In the genomic region with DNA sequence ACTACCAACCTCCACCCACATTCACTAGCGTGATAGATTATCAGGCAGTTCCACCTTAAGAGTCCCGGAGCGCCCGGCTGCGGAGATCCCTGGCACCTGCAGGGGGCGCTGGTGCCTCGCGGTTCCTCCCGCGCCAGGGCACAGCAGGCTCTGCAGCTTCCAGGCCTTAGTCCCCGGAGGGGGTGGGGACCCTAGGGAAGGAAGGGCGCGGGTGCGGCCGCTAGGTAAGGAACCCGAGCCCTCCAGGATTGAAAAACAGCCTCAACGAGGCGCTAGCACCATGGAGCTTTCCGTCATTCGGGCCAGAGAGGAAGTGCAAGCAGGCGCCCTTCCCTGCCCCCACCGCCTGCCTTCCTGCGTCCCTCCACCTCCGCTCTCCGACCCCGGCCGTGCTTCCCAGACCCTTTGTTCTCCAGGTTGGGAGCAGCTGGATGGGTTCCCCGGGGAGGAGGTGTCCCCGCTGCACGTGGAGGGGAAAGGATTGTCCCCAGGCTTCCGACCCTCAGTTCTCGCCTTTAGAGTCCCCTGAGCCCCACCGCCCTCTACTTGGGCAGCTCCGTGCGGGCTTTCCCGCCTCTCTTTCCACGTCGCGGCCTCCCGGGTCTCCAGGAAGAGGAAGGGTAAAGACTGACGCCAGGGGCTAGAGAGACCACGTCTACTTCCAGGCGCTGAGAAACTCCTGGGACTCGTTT, we compare ENCODE assay signal across 8 mouse cellular contexts. TPM values are rescaled to one million over a fixed set of nuclear protein-coding genes. Genes with fewer than 3 reads are reported as not detected.
DNase-seq lines count a peak whose midpoint lies in the region; ATAC-seq lines count a peak whose summit lies in the region.

No protein-coding gene starts in this region.

- H3K9me3 ChIP-seq in intestine, embryonic 14.5 days (ENCODE audit: control insufficient read depth, low read length): no peaks in the 10 kb centered on the region

- H3K4me1 ChIP-seq in intestine, embryonic 14.5 days (replicated peaks; ENCODE audit: control insufficient read depth, insufficient read depth, low read length): peaks cover 26% of the 10 kb centered on the region

- H3K4me3 ChIP-seq in intestine, embryonic 14.5 days (ENCODE audit: low read depth, low read length): peak overlapping the region; percentile 52

- intact Hi-C loops in gastrocnemius, postnatal 14 days (cut with DNase I; ENCODE audit: low total_unique reads): loop anchor here (10.0 kb wide), 1 partner anchor 177 kb away; no protein-coding TSS in a partner anchor
- intact Hi-C loops in left cerebral cortex, postnatal 14 days (cut with DNase I): loop anchor here (5.0 to 10.0 kb wide), 6 partner anchors 35 to 665 kb away; a partner anchor contains a TSS

- H3K4me2 ChIP-seq in intestine, embryonic 14.5 days (ENCODE audit: low read length): peak overlapping the region; percentile 92

- ATAC-seq in intestine, embryonic 14.5 days (replicated peaks; ENCODE audit: low FRiP score, low TSS enrichment, low read depth): peak; percentile 91

- peak overlapping the region; percentile 99 for H3K27ac ChIP-seq in intestine, embryonic 14.5 days (ENCODE audit: low read depth)

- WGBS in intestine, embryonic 14.5 days: under 1% methylated on average over 44 of the region's 44 CpGs

- DNase-seq in adipocyte (ENCODE audit: low spot score): peak; percentile 87
- DNase-seq in embryo, embryonic 10 days (ENCODE audit: low spot score): peak; percentile 96
- DNase-seq in gastrocnemius, postnatal 14 days: peak; percentile 93
- DNase-seq in intestine, embryonic 14.5 days (ENCODE audit: low spot score): peak; percentile 97
- peak; percentile 95 for DNase-seq in left cerebral cortex, postnatal 14 days (ENCODE audit: low spot score in 2 of 2)
- DNase-seq in mesoderm, embryonic 11.5 days (ENCODE audit: low read depth, low spot score): peak; percentile 98
- DNase-seq in right cerebral cortex, postnatal 36 days (ENCODE audit: low spot score in 2 of 2): peak; percentile 90 to 91
- DNase-seq in yolk sac, embryonic 10.5 days (ENCODE audit: low spot score): peak; percentile 93

- H3K9ac ChIP-seq in intestine, embryonic 14.5 days (ENCODE audit: low read length): peak overlapping the region; percentile 91

- H3K27me3 ChIP-seq in intestine, embryonic 14.5 days (replicated peaks; ENCODE audit: control insufficient read depth, insufficient read depth, low read length): no peaks in the 10 kb centered on the region

- H3K36me3 ChIP-seq in intestine, embryonic 14.5 days (ENCODE audit: control insufficient read depth, insufficient read depth, low read length): no peaks in the 10 kb centered on the region

RNA-seq across cellular contexts. Expression of a gene that starts 9.9 kb away (rescaled TPM):
- 1 to 10 TPM in 1 of 2 experiments, under 1 TPM in 1; 0.89 to 1.1 TPM for total RNA-seq in gastrocnemius, postnatal 14 days (2021)
- 11.5 and 13.3 TPM in 2 replicates for polyA plus RNA-seq in intestine, embryonic 14.5 days (2014; fragmentation: Nextera tagmentation; extraction: Ambion mirVana)
- 1 to 10 TPM; 1.5 to 1.6 TPM for total RNA-seq in left cerebral cortex, postnatal 14 days (2021)

RNA-seq across cellular contexts. Expression of a gene that starts 21.3 kb away (rescaled TPM):
- total RNA-seq in gastrocnemius, postnatal 14 days (2021): 1 to 10 TPM in 1 of 2 experiments, under 1 TPM in 1; 1.00 to 1.0 TPM
- 3.3 and 3.8 TPM in 2 replicates for polyA plus RNA-seq in intestine, embryonic 14.5 days (2014; fragmentation: Nextera tagmentation; extraction: Ambion mirVana)
- total RNA-seq in left cerebral cortex, postnatal 14 days (2021): 1 to 10 TPM; 7.1 to 8.1 TPM

RNA-seq across cellular contexts. Expression of a gene that starts 27.4 kb away (rescaled TPM):
- 10 to 100 TPM; 19.0 to 20.5 TPM for total RNA-seq in gastrocnemius, postnatal 14 days (2021)
- polyA plus RNA-seq in intestine, embryonic 14.5 days (2014; fragmentation: Nextera tagmentation; extraction: Ambion mirVana): 36.4 and 40.2 TPM in 2 replicates
- 10 to 100 TPM; 47.7 TPM for total RNA-seq in left cerebral cortex, postnatal 14 days (2021)

RNA-seq across cellular contexts. Expression of a gene that starts 30.8 kb away (rescaled TPM):
- not detected for total RNA-seq in gastrocnemius, postnatal 14 days (2021)
- polyA plus RNA-seq in intestine, embryonic 14.5 days (2014; fragmentation: Nextera tagmentation; extraction: Ambion mirVana): not detected in 2 replicates
- not detected for total RNA-seq in left cerebral cortex, postnatal 14 days (2021)

Comparison
In these comparisons a context has a peak if more than half of its experiments do, and no peak if none do; other contexts are left out.
1. Peak in every context shown above with its lines: DNase-seq, ATAC-seq, H3K4me3 ChIP-seq and H3K27ac ChIP-seq.
2. RNA of a gene that starts 21.3 kb away (total RNA-seq): 7.1 to 8.1 TPM in left cerebral cortex, postnatal 14 days; 1.00 to 1.0 TPM in gastrocnemius, postnatal 14 days; every median in the first group is over 4 times any median in the second.